Mouse (Mus musculus): Measurements from ENCODE around the gene Snx12. TPM values are rescaled to one million over a fixed set of nuclear protein-coding genes. Genes with fewer than 3 reads are reported as not detected.
"Not testable (repeated sequence)": the region's sequence is repeated elsewhere in the genome, so short reads cannot be mapped to it uniquely, and the experiment has no call there.

Gene Snx12
- total RNA-seq, 2 experiments from 2014 or later: 69.4 to 75.2 TPM

GRCm38 (mm10) chrX:101157488-101157887 is 64.9 kb downstream of the Snx12 start:
- intact Hi-C loops (cut with DNase I): no loop called here
- no peak for DNase-seq (ENCODE audit: low spot score in 2 of 2)

DNA sequence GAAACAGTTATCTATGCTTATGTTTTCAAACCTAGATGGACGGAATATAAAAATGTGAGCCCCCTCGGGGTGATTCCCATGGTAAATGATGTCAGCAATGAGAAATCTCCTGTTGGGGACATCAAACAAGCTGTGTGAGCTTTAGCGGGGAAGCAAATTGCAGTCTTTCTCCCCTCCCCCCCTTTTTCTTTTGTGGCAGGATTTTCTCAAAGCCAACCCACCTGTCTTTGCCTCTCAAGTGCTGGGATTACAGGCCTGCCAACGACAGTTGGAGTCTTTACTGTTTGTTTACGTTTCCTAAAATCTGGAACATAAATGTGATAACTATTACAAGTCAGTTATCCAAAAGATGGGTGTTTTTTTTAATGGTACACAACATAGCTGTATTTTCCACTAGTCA is 66.0 kb downstream of the Snx12 start:
- no peak for DNase-seq (ENCODE audit: low spot score in 2 of 2)
- intact Hi-C loops (cut with DNase I): no loop called here

DNA sequence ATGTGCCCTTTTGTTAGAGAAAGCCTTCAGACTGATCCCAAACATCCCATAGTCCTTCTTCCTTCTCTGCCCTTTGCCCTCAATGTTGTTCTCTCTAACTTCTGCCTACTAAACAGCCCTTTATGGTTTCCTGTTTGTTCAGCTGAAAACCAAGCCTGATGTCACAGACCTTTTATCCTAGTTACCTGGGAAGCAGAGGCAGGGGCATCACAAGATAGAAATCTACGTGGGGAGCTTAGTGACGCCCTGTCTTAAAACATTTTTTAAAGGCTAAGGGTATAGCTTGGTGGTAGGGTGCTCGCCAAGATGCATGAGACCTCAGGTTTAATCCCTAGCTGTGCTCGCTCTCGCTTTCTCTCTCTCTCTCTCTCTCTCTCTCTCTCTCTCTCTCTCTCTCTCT is 74.9 kb downstream of the Snx12 start:
- intact Hi-C loops (cut with DNase I): no loop called here
- no peak for DNase-seq (ENCODE audit: low spot score in 2 of 2)

DNA sequence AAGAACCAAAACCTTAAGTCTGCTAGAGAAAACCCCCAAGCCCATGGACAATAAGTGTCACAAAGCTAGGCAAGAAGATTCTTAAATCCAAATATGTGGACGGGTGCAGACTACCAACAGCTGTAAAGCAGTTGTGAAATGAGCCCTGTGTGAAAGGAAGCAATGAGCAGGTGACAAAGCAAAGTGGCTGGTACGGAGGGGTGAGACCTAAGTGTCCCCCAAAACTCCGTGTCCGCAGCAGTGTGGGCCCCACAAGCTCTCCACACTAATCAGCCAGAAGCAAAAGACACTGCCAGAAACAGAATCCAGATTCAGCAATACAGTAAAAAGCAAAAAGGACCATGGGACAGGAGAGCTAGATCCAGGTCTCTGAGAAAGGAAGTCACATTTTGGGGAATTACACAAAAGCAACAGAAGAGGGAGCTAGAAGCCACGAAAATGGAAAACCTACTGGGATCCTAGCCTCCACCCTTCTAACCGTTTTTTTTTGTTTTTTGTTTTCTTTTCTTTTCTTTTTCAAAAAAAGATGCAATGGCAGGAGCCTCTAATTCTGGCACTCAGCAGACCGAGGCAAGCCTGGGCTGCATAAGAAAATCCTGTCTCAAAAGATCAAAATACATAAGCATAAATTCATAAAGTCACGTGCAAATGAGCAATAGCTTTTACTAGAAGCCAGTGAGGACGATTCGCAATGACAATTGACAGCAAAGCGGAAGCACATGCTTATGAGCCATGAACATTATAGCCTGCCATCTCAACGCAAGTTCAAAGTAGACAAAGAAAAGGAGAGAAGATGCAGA is 90.2 kb downstream of the Snx12 start:
- DNase-seq (ENCODE audit: low spot score in 2 of 2): peak; percentile 13 to 54
- intact Hi-C loops (cut with DNase I): loop anchor here (1.0 to 10.0 kb wide), 3 partner anchors 140 to 293 kb away; partner anchors contain the start of genes Med12, Nono and Zmym3

- DNase-seq (ENCODE audit: low spot score in 2 of 2): peak; percentile 70 to 80
- intact Hi-C loops (cut with DNase I): loop anchor here (5.0 to 10.0 kb wide), 2 partner anchors 141 to 294 kb away; partner anchors contain the start of genes Med12, Nono and Zmym3
Observed at GRCm38 (mm10) chrX:101131001-101131400, 91.4 kb downstream of the Snx12 start.

DNA sequence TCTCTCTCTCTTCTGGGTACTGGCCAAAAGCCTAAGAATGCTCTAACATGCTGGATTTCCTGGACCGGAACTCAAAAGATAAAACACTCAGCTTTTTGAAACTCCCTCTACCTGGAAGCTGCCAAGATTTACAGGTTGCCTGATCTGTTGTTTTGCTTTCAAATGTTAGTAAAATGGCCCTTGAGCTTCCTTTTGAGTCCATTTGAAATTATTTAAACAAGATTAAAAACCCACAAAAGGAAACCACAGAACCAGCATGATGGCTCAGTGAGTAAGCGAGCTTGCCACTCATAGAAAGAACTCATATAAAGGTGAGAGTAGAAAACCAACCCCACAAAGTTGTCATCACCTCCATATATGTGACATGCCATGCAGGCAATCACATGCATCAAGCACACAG is 93.8 kb downstream of the Snx12 start:
- intact Hi-C loops (cut with DNase I): loop anchor here (10.0 kb wide), 1 partner anchor 384 kb away; no protein-coding TSS in a partner anchor
- DNase-seq (ENCODE audit: low spot score in 2 of 2): no peak

DNA sequence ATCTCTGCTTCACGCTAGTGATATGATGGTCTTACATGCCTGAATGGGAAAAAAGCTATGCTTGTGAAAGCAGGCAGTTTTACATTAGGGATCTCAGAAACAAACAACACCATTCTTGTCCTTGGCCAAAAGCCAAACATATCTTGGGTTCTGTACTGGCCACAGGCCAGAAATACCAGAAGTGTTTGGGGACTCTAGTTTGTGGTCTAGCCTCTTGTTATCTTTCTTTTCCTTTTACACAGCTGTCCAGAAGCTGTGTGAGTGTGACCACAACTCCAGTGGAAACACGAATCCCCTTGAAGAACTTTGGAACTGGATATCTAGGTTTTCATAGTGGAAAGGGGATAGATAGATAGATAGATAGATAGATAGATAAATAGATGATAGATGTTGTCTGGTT is 95.4 kb downstream of the Snx12 start:
- intact Hi-C loops (cut with DNase I): loop anchor here (10.0 kb wide), 1 partner anchor 382 kb away; no protein-coding TSS in a partner anchor

GRCm38 (mm10) chrX:101126474-101126955 is 95.8 kb downstream of the Snx12 start:
- intact Hi-C loops (cut with DNase I): loop anchor here (10.0 kb wide), 1 partner anchor 382 kb away; no protein-coding TSS in a partner anchor
- DNase-seq (ENCODE audit: low spot score in 2 of 2): no peak

More for the DNA sequence above, 95.4 kb downstream of the Snx12 start:
- DNase-seq (ENCODE audit: low spot score in 2 of 2): no peak

- intact Hi-C loops (cut with DNase I): loop anchor here (10.0 kb wide), 1 partner anchor 376 kb away; no protein-coding TSS in a partner anchor
- no peak for DNase-seq (ENCODE audit: low spot score in 2 of 2)
Observed at GRCm38 (mm10) chrX:101120546-101120945, 101.8 kb downstream of the Snx12 start.

DNA sequence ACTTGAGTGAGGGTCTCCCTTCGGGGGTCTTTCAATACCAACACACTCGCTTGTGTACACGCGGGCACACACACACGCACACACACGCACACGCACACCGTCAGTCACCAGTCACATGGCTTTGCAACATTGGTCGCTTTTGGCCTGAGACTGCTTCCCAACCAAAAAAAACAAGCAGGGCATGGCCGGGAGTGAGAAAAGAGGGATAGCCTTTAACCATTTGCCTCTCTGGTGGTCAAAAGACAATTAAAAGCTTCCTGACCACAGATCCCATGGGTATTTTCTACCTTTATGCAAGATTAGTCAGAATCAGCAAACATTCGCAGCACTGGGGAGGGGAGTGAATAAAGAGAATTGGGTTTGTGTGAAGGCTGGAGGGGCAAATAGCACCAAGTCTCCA is 136.4 kb downstream of the Snx12 start, which contains the start of gene Slc7a3:
Gene Slc7a3, minus strand, starts transcription at position 101 of the 400 bp plus-strand sequence.
- intact Hi-C loops (cut with DNase I): no loop called here
- DNase-seq (ENCODE audit: low spot score in 2 of 2): no peak

DNA sequence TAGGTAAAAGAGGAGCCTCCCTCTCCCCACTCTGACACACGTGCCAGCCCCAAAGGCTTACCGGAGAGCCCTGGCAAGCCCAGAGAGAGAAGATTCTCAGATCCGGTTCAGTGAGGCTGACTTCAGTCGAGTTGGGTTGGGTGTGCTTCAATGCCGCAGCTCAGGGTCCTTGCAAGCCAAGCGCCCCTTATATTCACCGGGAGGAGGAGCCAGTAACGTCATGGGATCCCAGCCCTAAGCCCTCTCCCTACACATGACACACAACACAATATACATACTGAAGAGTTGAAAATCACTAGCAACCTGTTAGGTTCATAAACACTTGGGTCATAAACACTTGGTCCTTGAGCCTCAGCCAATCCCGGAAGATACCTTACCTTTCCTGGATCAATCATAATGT is 137.2 kb downstream of the Snx12 start:
- intact Hi-C loops (cut with DNase I); DNase-seq (ENCODE audit: low spot score in 2 of 2): not testable (repeated sequence)

DNA sequence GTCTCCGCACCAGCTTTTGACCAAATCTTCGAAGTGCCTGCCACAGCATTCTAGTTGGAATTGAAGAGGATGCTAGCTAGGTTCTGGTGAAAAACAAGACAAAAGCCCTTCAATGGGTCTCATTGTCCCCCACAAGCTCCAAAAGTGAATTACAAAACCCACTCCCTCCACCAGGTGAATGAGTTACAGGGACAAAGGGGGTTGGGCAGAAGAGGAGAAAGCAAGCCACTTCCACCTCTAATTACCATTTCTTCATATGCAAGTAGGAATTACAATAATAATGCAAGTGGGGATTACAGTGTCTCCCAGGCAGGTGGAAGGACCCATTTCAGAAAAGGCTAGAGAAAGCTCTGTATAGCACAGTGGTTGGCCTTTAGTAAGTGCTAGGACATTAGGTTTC is 138.2 kb downstream of the Snx12 start:
- intact Hi-C loops (cut with DNase I): no loop called here
- DNase-seq (ENCODE audit: low spot score in 2 of 2): no peak

DNA sequence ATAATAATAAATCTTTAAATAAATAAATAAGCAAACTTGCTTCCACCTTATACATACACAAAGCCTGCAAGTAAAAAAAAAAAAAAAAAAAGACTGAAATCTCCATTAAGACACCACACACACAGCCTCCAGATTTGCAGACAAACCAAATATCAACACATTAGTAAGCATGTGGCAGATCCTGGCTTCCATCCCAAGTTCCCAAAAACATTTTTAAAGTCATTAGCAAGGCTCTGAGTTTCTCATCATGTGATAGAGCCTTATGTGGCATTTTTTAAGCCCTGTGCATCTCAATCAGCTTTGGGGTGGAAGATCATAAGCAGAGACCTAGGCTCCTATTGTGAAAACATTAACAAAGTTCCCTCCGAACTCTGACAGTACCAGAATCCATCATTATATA is 157.1 kb downstream of the Snx12 start:
- DNase-seq (ENCODE audit: low spot score in 2 of 2): no peak

DNA sequence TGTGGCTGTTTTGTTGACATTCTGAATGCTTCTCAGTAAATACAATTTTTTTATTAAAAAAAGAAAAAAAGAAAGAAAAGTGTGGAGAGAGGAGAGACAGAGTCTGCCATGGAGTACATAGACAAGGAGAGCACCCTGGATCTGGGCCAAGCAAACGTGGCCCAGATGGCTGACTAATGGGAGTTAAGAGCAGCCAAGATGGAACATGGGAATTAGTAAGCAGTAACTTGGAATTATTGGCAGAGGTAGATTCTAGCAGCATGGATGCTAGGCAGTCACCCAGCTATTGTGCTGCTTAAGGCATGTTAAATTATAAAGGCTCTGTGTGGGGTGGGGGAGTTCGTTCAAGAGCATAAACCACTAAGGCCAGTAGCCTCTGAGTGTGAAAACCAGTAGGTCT is 158.9 kb downstream of the Snx12 start:
- intact Hi-C loops (cut with DNase I): no loop called here
- no peak for DNase-seq (ENCODE audit: low spot score in 2 of 2)

More for the DNA sequence above, 157.1 kb downstream of the Snx12 start:
- intact Hi-C loops (cut with DNase I): no loop called here

- no peak for DNase-seq (ENCODE audit: low spot score in 2 of 2)
- intact Hi-C loops (cut with DNase I): no loop called here
Observed at GRCm38 (mm10) chrX:101059541-101059940, 162.8 kb downstream of the Snx12 start, which contains the start of gene Tex11. Gene Tex11, minus strand, starts transcription at chrX:101059667.

Other genes starting within 250 kb of the Snx12 start
- gene Tex11, start 162.9 kb downstream of the Snx12 start, total RNA-seq (2021): under 1 TPM in 1 of 2 experiments, not detected in 1; 0.18 TPM
- gene Slc7a3, start 136.5 kb downstream of the Snx12 start, total RNA-seq (2021): 1 to 10 TPM; 6.7 to 7.4 TPM
- gene Foxo4, start 32.0 kb upstream of the Snx12 start, total RNA-seq (2021): 10 to 100 TPM; 15.4 to 18.1 TPM
- not detected for gene Gm614, start 41.4 kb upstream of the Snx12 start, total RNA-seq (2021)
- 1 to 10 TPM; 1.5 to 1.6 TPM for gene Il2rg, start 45.7 kb upstream of the Snx12 start, total RNA-seq (2021)
- not detected for gene Gm20489, start 46.5 kb upstream of the Snx12 start, total RNA-seq (2021)
- 10 to 100 TPM; 18.4 to 22.7 TPM for gene Med12, start 51.5 kb upstream of the Snx12 start, total RNA-seq (2021)
- gene Nlgn3, start 76.6 kb upstream of the Snx12 start, total RNA-seq (2021): 100 to 1,000 TPM; 174 to 180 TPM
- 10 to 100 TPM in 1 of 2 experiments, 1 to 10 TPM in 1; 8.3 to 10.3 TPM for gene Gjb1, start 153.8 kb upstream of the Snx12 start, total RNA-seq (2021)
- gene Zmym3, start 198.3 kb upstream of the Snx12 start, total RNA-seq (2021): 100 to 1,000 TPM; 119 to 145 TPM
- gene Nono, start 206.8 kb upstream of the Snx12 start, total RNA-seq (2021): 100 to 1,000 TPM; 118 to 130 TPM
- gene Itgb1bp2, start 226.5 kb upstream of the Snx12 start, total RNA-seq (2021): 1 to 10 TPM in 1 of 2 experiments, under 1 TPM in 1; 0.66 to 1.2 TPM